Mouse (Mus musculus) forebrain, embryonic 10.5 days (tissue): ENCODE measurements around the gene Mtmr4. TPM values are rescaled to one million over a fixed set of nuclear protein-coding genes. Genes with fewer than 3 reads are reported as not detected.

ENCODE experiments used
- DNase-seq: peaks from one replicate; pipeline ENCODE4 v3.0.0-alpha.2; 2017; ENCODE audit warnings: low spot score; ENCODE audit errors: extremely low spot score
- H3K27ac ChIP-seq: fragments of 300-500 bp; sonication (generic); 2 replicates; pipeline ENCODE4 v1.5.1; 2016; ENCODE audit warnings: mild to moderate bottlenecking
- H3K27me3 ChIP-seq: fragments of 300-500 bp; sonication (generic); 2 replicates; pipeline ENCODE4 v1.6.1; 2016; ENCODE audit warnings: mild to moderate bottlenecking; ENCODE audit not compliant: poor library complexity, severe bottlenecking
- H3K36me3 ChIP-seq: fragments of 300-500 bp; sonication (generic); replicated peaks from 2 replicates; pipeline ENCODE4 v1.6.1; 2016; ENCODE audit warnings: mild to moderate bottlenecking, moderate library complexity
- H3K4me1 ChIP-seq: fragments of 300-500 bp; sonication (generic); 2 replicates; pipeline ENCODE4 v1.6.1; 2016
- H3K4me3 ChIP-seq: fragments of 300-500 bp; sonication (generic); 2 replicates; pipeline ENCODE4 v1.5.1; 2016; ENCODE audit warnings: mild to moderate bottlenecking, moderate library complexity
- H3K9me3 ChIP-seq: fragments of 300-500 bp; sonication (generic); 2 replicates; pipeline ENCODE4 v1.6.1; 2016; ENCODE audit warnings: mild to moderate bottlenecking, moderate library complexity
- WGBS: fragments of 180-500 bp; shearing (Covaris S2); methylation state at CpG from one replicate; pipeline ENCODE4 v1.1.7; 2016; 5-methylcytosine and 5-hydroxymethylcytosine counted together
- polyA plus RNA-seq: library from polyadenylated mRNA; unstranded; fragments of >200 nt; fragmentation: Nextera tagmentation; extraction: Ambion mirVana; gene quantifications from 2 replicates; pipeline ENCODE4 v1.2.1, GENCODE M21; 2016

Gene Mtmr4
- polyA plus RNA-seq, 1 experiment from 2014 or later, result 62.4 TPM

DNA sequence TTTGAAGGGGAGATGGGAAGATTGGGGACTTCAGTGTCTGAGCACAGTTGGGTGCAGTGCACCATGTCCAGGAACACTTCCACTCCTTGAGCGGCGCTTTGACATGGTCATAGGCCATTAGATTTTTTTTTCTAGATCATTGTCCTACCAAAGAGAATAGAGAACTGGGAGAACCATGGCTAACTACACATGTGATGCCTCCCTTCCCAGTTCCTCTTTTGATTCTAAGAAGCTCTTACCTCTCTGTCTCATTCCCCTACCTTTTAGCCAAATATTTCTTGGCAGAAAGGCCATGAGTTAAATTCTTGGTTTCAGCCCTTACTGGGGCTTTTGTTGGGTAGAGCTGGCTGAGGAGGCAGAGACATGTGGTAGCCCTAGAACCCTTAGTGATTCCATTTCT is 11.6 kb downstream of the Mtmr4 start:
- 99% methylated on average over 2 of the region's 2 CpGs for WGBS
- no peak for DNase-seq
- Histone ChIP-seq H3K36me3 (peaks cover 100% of the 10 kb centered on the region), H3K4me3 (no peak overlapping the region), H3K4me1 (no peaks in the 10 kb centered on the region), H3K27ac (no peak overlapping the region), H3K9me3 (no peaks in the 10 kb centered on the region), H3K27me3 (no peaks in the 10 kb centered on the region)

DNA sequence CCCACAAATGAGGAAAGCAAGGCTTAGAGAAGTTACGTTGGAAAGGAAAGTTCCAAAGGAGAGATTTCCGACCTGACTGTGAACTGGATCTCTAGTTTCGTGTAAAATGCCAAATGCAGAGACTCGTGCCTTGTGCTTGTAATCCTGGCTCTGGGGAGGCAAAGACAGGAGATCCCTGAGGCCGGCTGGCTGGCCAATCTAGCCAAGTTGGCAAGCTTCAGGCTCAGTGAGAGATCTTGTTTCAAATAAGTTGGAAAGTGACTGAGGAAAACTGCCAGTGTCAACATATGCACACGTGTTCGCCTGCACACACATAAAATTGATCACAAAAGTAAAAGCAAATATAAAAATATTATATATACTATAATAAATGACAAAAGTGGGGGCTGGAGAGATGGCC is 17.3 kb downstream of the Mtmr4 start:
- WGBS, result 90% methylated on average over 7 of the region's 7 CpGs
- H3K4me1 ChIP-seq, result no peaks in the 10 kb centered on the region
- no peak overlapping the region for H3K27ac ChIP-seq
- H3K4me3 ChIP-seq, result no peak overlapping the region
- no peaks in the 10 kb centered on the region for H3K27me3 ChIP-seq
- DNase-seq, result no peak
- H3K36me3 ChIP-seq, result peaks cover 100% of the 10 kb centered on the region
- H3K9me3 ChIP-seq, result no peaks in the 10 kb centered on the region

DNA sequence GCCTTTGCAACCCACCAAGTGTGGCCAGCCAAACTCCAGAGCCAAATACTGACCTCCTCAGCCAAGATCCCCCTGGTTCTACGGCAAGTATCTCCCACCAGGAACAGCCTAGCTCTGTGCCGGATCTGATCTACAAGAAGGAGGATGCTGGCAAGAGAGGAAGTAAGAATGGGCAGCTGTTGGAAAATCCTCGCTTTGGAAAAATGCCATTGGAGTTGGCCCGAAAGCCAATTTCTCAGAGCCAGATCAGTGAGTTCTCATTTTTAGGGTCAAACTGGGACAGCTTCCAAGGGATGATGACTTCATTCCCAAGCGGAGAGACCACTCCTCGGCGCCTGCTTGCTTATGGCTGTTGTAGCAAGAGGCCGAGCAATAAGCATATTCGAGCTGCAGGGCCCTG is 19.6 kb downstream of the Mtmr4 start:
- Histone ChIP-seq H3K4me3 (no peak overlapping the region), H3K9me3 (no peaks in the 10 kb centered on the region; the same call in 1 of the 2 replicates), H3K27ac (no peak overlapping the region), H3K36me3 (peaks cover 100% of the 10 kb centered on the region), H3K27me3 (no peaks in the 10 kb centered on the region), H3K4me1 (no peaks in the 10 kb centered on the region)
- DNase-seq, result no peak
- 98% methylated on average over 9 of the region's 9 CpGs for WGBS

DNA sequence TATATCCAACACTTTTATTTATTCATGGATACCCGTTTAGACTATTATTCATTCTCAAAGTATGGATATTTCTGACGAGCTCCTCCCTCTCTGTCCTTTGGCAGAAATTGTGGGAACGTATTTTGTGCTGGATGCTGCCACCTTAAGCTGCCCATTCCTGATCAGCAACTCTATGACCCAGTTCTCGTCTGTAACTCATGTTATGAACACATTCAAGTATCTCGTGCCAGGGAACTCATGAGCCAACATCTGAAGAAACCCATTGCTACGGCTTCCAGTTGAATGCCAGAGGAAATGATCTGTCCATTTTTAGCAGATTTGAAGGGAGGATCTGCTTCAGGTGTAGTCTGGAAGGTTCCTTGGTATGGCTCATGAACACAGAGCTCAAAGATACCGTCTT is 22.0 kb downstream of the Mtmr4 start:
- Histone ChIP-seq H3K4me3 (no peak overlapping the region), H3K27me3 (no peaks in the 10 kb centered on the region), H3K9me3 (peaks cover 12% of the 10 kb centered on the region), H3K4me1 (no peaks in the 10 kb centered on the region), H3K27ac (no peak overlapping the region), H3K36me3 (peaks cover 100% of the 10 kb centered on the region)
- DNase-seq, result no peak
- 91% methylated on average over 7 of the region's 7 CpGs for WGBS

DNA sequence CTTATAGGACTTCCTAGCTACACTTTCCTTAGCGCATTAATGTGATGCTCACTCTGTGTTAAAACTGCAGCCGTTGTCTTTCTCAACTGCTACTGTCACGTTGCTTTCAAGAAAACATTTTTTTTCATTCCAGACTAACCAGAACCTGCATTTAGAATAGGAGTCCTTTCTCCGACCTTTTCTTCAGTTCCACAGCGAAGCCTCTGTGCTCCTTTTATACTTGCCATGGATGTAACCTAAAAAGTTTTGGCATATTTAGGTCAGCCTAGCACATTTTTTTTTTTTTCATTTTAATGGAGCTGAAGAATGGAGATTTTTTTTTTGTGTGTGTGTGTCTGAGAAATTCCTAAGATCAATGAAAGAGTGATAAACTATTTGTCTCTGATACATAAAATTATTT is 23.6 kb downstream of the Mtmr4 start:
- DNase-seq, result no peak
- Histone ChIP-seq H3K27me3 (no peaks in the 10 kb centered on the region), H3K36me3 (peaks cover 98% of the 10 kb centered on the region), H3K9me3 (peaks cover 12% of the 10 kb centered on the region), H3K27ac (no peak overlapping the region), H3K4me1 (no peaks in the 10 kb centered on the region), H3K4me3 (no peak overlapping the region)
- WGBS, result 95% methylated on average over 5 of the region's 5 CpGs

DNA sequence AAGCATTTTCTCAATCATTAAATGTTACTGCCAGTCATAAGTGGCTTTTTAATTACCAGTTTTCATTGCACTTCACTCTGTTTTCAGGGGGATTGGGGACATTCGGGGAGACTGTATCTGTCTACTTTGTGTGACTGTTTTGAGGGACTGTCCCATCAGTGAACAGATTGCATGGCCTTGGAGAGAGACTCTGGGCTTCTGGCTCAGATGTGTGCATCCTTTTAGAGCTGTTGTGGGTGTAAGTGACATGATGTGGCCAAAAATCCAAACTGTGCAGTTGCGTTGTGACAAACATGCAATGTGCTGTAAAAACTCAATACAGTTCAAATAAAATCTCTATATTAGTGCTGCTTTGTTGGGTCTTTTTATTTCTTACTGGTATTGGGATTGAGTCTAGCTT is 24.0 kb downstream of the Mtmr4 start:
- DNase-seq, result no peak
- 94% methylated on average over 2 of the region's 2 CpGs for WGBS
- H3K9me3 ChIP-seq, result peaks cover 12% of the 10 kb centered on the region
- no peaks in the 10 kb centered on the region for H3K27me3 ChIP-seq
- H3K4me3 ChIP-seq, result no peak overlapping the region
- H3K36me3 ChIP-seq, result peaks cover 98% of the 10 kb centered on the region
- H3K4me1 ChIP-seq, result no peaks in the 10 kb centered on the region
- no peak overlapping the region for H3K27ac ChIP-seq

DNA sequence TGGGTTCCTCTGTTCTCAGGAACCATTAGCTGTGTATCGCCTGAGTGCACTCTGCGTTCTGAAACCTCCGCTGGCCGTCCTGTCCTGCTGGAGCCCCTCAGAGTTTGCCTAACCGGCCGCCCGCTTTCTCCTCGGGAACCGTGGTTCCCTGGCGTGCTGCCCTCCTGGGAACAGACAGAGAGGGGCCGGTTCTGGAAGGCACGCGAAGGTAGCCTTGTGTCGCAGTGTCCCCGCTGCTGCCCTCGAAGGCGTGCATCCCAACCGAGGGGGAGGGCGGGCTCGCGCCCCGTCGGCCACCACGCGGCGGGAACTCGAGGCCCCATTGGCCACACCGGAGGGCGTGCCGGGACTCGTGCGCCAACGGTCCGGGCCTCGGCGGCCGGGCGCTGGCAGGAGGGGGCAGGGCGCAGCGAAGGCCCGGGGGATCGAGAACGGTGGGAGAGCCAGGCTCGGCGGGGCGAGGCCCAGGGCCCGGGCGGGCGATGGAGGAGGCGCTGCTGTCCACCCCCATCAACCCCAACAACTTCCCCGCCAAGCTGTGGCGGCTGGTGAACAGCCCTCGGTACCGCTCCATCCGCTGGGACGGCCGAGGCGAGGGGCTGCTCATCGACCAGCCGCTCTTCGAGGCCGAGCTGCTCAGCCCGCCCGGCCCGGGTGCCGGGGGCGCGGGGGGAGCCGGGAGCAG is 25.0 kb downstream of the Mtmr4 start, which contains the start of gene Hsf5:
Hsf5 (plus strand) TSS at position 375 of the 685 bp plus-strand sequence.
- WGBS, result 92% methylated on average over 67 of the region's 69 CpGs
- H3K4me3 ChIP-seq, result no peak within 1 kb of the TSS
- peaks cover 12% of the 10 kb centered on the region for H3K9me3 ChIP-seq
- no peak within 1 kb of the TSS for H3K27ac ChIP-seq
- no peak for DNase-seq
- no peaks in the 10 kb centered on the region for H3K4me1 ChIP-seq
- H3K27me3 ChIP-seq, result no peaks in the 10 kb centered on the region
- H3K36me3 ChIP-seq, result peaks cover 92% of the 10 kb centered on the region

DNA sequence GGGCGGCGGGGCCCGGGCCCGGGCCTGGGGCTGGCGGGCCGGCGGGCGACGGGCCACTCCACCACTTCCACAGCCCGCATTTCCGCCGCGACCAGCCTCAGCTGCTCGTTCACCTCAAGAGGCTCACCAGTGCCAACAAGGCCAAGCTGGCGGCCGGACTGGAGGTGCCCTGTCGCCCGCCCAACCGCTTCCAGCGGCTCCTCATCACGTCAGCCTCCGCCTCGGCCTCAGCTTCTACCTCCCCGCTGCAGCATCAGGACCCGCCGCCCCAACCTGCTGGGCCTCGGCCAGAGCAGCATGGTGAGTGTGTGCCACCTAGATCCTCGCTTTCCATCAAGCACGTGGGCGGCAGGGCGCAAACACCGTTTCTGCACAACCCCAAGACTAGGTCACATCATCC is 25.6 kb downstream of the Mtmr4 start:
- DNase-seq, result no peak
- no peaks in the 10 kb centered on the region for H3K4me1 ChIP-seq
- H3K9me3 ChIP-seq, result peaks cover 12% of the 10 kb centered on the region
- H3K27me3 ChIP-seq, result no peaks in the 10 kb centered on the region
- H3K27ac ChIP-seq, result no peak overlapping the region
- 94% methylated on average over 32 of the region's 32 CpGs for WGBS
- peaks cover 92% of the 10 kb centered on the region for H3K36me3 ChIP-seq
- no peak overlapping the region for H3K4me3 ChIP-seq

DNA sequence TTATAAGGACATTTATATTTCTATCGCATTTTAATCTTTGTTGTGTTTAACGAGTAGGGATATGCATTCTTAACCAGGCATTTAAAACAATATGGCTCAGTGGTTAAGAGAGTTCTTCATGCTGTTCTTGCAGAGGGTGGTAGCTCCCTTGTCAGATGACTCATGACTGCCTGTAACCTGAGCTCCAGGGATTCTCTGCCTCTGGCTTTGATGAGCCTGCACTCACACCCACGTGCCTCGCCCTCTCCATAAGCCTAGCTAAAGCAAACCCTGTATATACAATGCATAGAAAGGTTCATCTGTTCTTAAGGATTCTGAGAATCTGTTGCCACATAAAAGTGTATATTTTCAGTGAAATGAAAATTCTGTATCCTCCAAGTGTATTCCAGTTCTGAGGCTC is 31.2 kb downstream of the Mtmr4 start:
- no peak for DNase-seq
- Histone ChIP-seq H3K9me3 (no peaks in the 10 kb centered on the region), H3K4me3 (no peak overlapping the region), H3K4me1 (no peaks in the 10 kb centered on the region), H3K27ac (no peak overlapping the region), H3K27me3 (no peaks in the 10 kb centered on the region), H3K36me3 (peaks cover 83% of the 10 kb centered on the region)
- 81% methylated on average over 4 of the region's 4 CpGs for WGBS

DNA sequence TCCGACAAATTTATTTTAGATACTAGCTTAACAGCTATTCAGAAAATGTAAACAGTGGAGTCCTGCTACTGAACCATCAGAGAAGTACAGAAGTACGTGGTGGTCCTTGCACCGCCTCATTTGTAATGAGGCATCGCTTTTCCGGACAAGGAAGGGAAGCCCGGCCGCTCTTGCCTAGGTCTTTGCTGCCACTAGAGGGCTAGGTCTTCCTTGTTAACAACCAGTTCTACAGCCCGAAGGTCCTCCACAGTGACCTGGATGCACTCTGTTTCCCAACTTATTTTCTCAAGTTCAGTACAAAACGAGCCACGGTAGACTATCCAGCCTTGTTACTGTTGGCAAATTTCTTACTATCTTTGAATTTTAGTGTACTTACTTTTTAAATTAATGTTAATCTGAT is 37.9 kb downstream of the Mtmr4 start:
- 42% methylated on average over 10 of the region's 10 CpGs for WGBS
- Histone ChIP-seq H3K27ac (no peak overlapping the region), H3K4me1 (no peaks in the 10 kb centered on the region), H3K4me3 (no peak overlapping the region), H3K9me3 (no peaks in the 10 kb centered on the region), H3K36me3 (peaks cover 26% of the 10 kb centered on the region), H3K27me3 (no peaks in the 10 kb centered on the region)
- peak; percentile 35 for DNase-seq

DNA sequence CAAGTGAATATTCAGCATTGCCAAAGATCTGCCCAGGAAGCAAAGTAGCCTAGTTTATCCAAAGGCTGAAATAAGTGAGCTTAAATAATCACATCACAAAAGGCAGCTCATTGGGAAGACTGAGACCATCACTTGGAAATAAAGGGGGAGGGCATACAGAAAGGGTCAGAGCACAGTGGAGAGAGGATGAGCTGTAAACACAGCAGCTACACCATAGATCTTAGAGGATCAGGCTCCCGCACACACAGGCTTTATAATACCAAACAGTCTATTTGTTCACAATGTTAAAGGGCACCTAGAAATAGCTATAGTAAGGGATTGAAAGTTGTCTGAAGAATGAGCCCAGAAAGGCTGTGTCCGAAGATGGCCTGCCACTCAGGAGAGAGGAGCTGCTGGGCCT is 46.8 kb downstream of the Mtmr4 start:
- H3K36me3 ChIP-seq, result peaks cover 3% of the 10 kb centered on the region; the same call in 1 of the 2 replicates
- H3K27me3 ChIP-seq, result no peaks in the 10 kb centered on the region
- peak overlapping the region; percentile 88 for H3K27ac ChIP-seq
- peaks cover 13% of the 10 kb centered on the region for H3K4me1 ChIP-seq
- peak overlapping the region; percentile 57 for H3K4me3 ChIP-seq
- no peak for DNase-seq
- 13% methylated on average over 2 of the region's 2 CpGs for WGBS
- no peaks in the 10 kb centered on the region for H3K9me3 ChIP-seq

DNA sequence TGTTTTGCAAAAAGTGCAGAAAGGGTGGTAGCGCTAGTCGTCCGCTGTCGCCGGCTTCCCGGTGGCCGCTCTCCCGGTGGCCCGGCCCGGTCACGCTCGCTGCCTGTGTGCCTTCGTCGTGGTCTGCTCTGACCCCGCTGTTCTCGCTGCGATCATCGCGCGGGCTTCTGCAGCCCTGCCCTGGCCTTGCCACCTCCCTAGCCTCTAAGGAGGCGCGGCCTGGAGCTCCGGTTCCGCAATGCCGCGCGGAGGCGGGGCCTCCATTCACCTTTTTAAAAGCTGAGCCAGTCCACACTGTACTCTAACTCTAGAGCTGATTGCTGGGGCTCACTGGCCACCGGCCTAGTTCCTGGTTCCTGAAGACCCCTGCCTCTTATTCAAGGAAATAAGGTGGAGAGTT is 47.2 kb downstream of the Mtmr4 start:
- Histone ChIP-seq H3K9me3 (no peaks in the 10 kb centered on the region), H3K4me3 (peak overlapping the region; percentile 57), H3K27ac (peak overlapping the region; percentile 88), H3K4me1 (peaks cover 13% of the 10 kb centered on the region), H3K27me3 (no peaks in the 10 kb centered on the region), H3K36me3 (peaks cover 3% of the 10 kb centered on the region; the same call in 1 of the 2 replicates)
- peak; percentile 72 for DNase-seq
- under 1% methylated on average over 29 of the region's 29 CpGs for WGBS

DNA sequence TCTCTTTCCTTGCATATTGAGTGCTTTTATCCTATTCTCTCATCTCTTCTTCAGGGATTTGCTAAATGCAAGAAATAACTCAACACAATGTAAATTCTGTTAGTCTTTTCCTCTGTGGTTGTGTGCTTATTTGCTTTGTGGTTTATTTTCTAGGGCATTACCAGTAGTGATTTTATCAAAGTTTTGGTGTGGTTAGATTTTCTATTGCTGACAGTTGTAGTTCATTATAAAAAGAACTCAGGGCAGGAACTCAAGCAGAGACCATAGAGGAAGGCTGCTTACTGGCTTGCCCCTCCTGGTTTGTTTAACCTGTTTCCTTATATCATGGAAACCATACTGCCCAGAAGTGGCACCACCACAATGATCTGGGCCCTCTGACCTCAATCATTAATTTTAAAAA is 50.9 kb downstream of the Mtmr4 start:
- H3K27me3 ChIP-seq, result no peaks in the 10 kb centered on the region
- no peaks in the 10 kb centered on the region for H3K36me3 ChIP-seq
- no peak for DNase-seq
- H3K4me3 ChIP-seq, result no peak overlapping the region
- H3K27ac ChIP-seq, result no peak overlapping the region
- H3K4me1 ChIP-seq, result peaks cover 13% of the 10 kb centered on the region
- no peaks in the 10 kb centered on the region for H3K9me3 ChIP-seq

DNA sequence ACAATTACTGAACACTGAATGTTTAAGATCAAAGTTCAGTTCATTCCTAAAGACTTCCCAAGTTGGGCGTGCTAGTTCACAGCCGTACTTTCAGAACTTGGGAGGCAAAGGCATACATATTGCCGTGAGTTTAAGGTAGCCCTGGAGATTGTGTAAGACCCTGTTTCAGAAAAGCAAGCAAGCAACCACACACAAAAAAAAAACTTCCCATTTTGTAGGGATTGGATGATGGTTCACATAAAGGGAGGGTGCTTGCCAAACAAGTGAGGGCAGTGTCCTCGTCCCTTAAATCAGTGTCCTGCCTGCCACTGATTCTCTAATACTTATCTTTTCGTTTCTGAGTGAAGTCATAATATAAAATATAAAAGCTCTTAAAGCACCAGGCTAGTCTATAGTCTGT is 62.7 kb downstream of the Mtmr4 start:
- no peaks in the 10 kb centered on the region for H3K36me3 ChIP-seq
- H3K4me3 ChIP-seq, result no peak overlapping the region
- H3K27me3 ChIP-seq, result no peaks in the 10 kb centered on the region
- WGBS, result 81% methylated on average over 5 of the region's 5 CpGs
- DNase-seq, result no peak
- no peaks in the 10 kb centered on the region for H3K9me3 ChIP-seq
- H3K27ac ChIP-seq, result no peak overlapping the region
- H3K4me1 ChIP-seq, result no peaks in the 10 kb centered on the region
